Mouse (Mus musculus) embryo, embryonic 10.5 days (tissue): ENCODE measurements at regions not wholly inside any gene's neighbourhood (a gene's known extent, or its start where the extent isn't known, plus 50 kb on each side); places are given as distances from the start of the nearest gene placed in this dataset.

Experiments used
- DNase-seq: peaks from one replicate; pipeline ENCODE4 v3.0.0-alpha.2; 2015; ENCODE audit warnings: low spot score

- no peak for DNase-seq
These were observed 206.3 kb upstream of the Ercc4 start for GRCm38 (mm10) chr16:12903161-12903560.

- no peak for DNase-seq
These were observed 204.5 kb upstream of the Ercc4 start for GRCm38 (mm10) chr16:12904937-12905336.

GRCm38 (mm10) chr16:12924668-12925067, 184.8 kb upstream of the Ercc4 start:
- DNase-seq, result no peak

GRCm38 (mm10) chr16:12925931-12926330, 183.6 kb upstream of the Ercc4 start:
- no peak for DNase-seq

GRCm38 (mm10) chr16:12931111-12931510, 178.4 kb upstream of the Ercc4 start:
- no peak for DNase-seq

GRCm38 (mm10) chr16:12932959-12933358, 176.5 kb upstream of the Ercc4 start:
- no peak for DNase-seq

- DNase-seq, result no peak
These were observed 174.9 kb upstream of the Ercc4 start for GRCm38 (mm10) chr16:12934586-12934985.

GRCm38 (mm10) chr16:12935266-12935665, 174.2 kb upstream of the Ercc4 start:
- no peak for DNase-seq

GRCm38 (mm10) chr16:12936571-12936970, 172.9 kb upstream of the Ercc4 start:
- no peak for DNase-seq

GRCm38 (mm10) chr16:12938563-12938962, 170.9 kb upstream of the Ercc4 start:
- peak; percentile 12 for DNase-seq

- DNase-seq, result no peak
These were observed 158.3 kb upstream of the Ercc4 start for GRCm38 (mm10) chr16:12951176-12951575.

- no peak for DNase-seq
These were observed 155.5 kb upstream of the Ercc4 start for GRCm38 (mm10) chr16:12954028-12954427.

GRCm38 (mm10) chr16:12956416-12956815, 153.1 kb upstream of the Ercc4 start:
- no peak for DNase-seq

- no peak for DNase-seq
These were observed 148.6 kb upstream of the Ercc4 start for GRCm38 (mm10) chr16:12960885-12961284.

- DNase-seq, result no peak
These were observed 126.8 kb upstream of the Ercc4 start for GRCm38 (mm10) chr16:12982681-12983080.

- DNase-seq, result no peak
These were observed 108.1 kb upstream of the Ercc4 start for GRCm38 (mm10) chr16:13001288-13001880.

GRCm38 (mm10) chr16:13012863-13013262, 96.6 kb upstream of the Ercc4 start:
- no peak for DNase-seq

GRCm38 (mm10) chr16:13013891-13014644, 95.4 kb upstream of the Ercc4 start:
- no peak for DNase-seq

GRCm38 (mm10) chr16:13022875-13023274, 86.6 kb upstream of the Ercc4 start:
- peak; percentile 42 for DNase-seq

GRCm38 (mm10) chr16:13025393-13025792, 84.1 kb upstream of the Ercc4 start:
- DNase-seq, result peak; percentile 19

- no peak for DNase-seq
These were observed 75.3 kb upstream of the Ercc4 start for GRCm38 (mm10) chr16:13034136-13034535.

- DNase-seq, result no peak
These were observed 72.9 kb upstream of the Ercc4 start for GRCm38 (mm10) chr16:13036596-13036995.

- no peak for DNase-seq
These were observed 69.0 kb upstream of the Ercc4 start for GRCm38 (mm10) chr16:13040312-13041100.
